Mouse (Mus musculus): Measurements from ENCODE around the gene Ffar1.

Ffar1 gene

GRCm38 (mm10) chr7:30861464-30861863 lies at the start of gene Ffar1:
Gene Ffar1, minus strand, starts transcription at chr7:30861564.
- DNase-seq (ENCODE audit: low spot score): no peak

GRCm38 (mm10) chr7:30909773-30910172 lies 48.4 kb upstream of the Ffar1 start:
- no peak for DNase-seq (ENCODE audit: low spot score)

GRCm38 (mm10) chr7:30908992-30909431 lies 47.6 kb upstream of the Ffar1 start:
- DNase-seq (ENCODE audit: low spot score): no peak

- no peak for DNase-seq (ENCODE audit: low spot score)
Observed at GRCm38 (mm10) chr7:30908277-30908991, 47.1 kb upstream of the Ffar1 start.

- DNase-seq (ENCODE audit: low spot score): no peak
Observed at GRCm38 (mm10) chr7:30904042-30904441, 42.7 kb upstream of the Ffar1 start.

- DNase-seq (ENCODE audit: low spot score): no peak
Observed at GRCm38 (mm10) chr7:30895217-30895616, 33.9 kb upstream of the Ffar1 start.

- DNase-seq (ENCODE audit: low spot score): no peak
Observed at GRCm38 (mm10) chr7:30892515-30892914, 31.2 kb upstream of the Ffar1 start.

- no peak for DNase-seq (ENCODE audit: low spot score)
Observed at GRCm38 (mm10) chr7:30891746-30892145, 30.4 kb upstream of the Ffar1 start.

GRCm38 (mm10) chr7:30890681-30891080 lies 29.3 kb upstream of the Ffar1 start:
- DNase-seq (ENCODE audit: low spot score): no peak

- DNase-seq (ENCODE audit: low spot score): no peak
Observed at GRCm38 (mm10) chr7:30888786-30889185, 27.4 kb upstream of the Ffar1 start.

- no peak for DNase-seq (ENCODE audit: low spot score)
Observed at GRCm38 (mm10) chr7:30887568-30888188, 26.3 kb upstream of the Ffar1 start.

- no peak for DNase-seq (ENCODE audit: low spot score)
Observed at GRCm38 (mm10) chr7:30886852-30887251, 25.5 kb upstream of the Ffar1 start.

- no peak for DNase-seq (ENCODE audit: low spot score)
Observed at GRCm38 (mm10) chr7:30884047-30884446, 22.7 kb upstream of the Ffar1 start.

- no peak for DNase-seq (ENCODE audit: low spot score)
Observed at GRCm38 (mm10) chr7:30881367-30881766, 20.0 kb upstream of the Ffar1 start.

- no peak for DNase-seq (ENCODE audit: low spot score)
Observed at GRCm38 (mm10) chr7:30880176-30880575, 18.8 kb upstream of the Ffar1 start, which contains the start of gene Cd22. Gene Cd22, minus strand, starts transcription at chr7:30880342.

- no peak for DNase-seq (ENCODE audit: low spot score)
Observed at GRCm38 (mm10) chr7:30878950-30879349, 17.6 kb upstream of the Ffar1 start.

GRCm38 (mm10) chr7:30873083-30873482 lies 11.7 kb upstream of the Ffar1 start:
- DNase-seq (ENCODE audit: low spot score): peak; percentile 45

- DNase-seq (ENCODE audit: low spot score): no peak
Observed at GRCm38 (mm10) chr7:30863386-30863785, 2.0 kb upstream of the Ffar1 start.

GRCm38 (mm10) chr7:30859635-30860402 lies 1.5 kb downstream of the Ffar1 start:
- no peak for DNase-seq (ENCODE audit: low spot score)

GRCm38 (mm10) chr7:30859290-30859634 lies 2.1 kb downstream of the Ffar1 start:
- peak; percentile 48 for DNase-seq (ENCODE audit: low spot score)

GRCm38 (mm10) chr7:30857746-30858145 lies 3.6 kb downstream of the Ffar1 start:
- no peak for DNase-seq (ENCODE audit: low spot score)

- DNase-seq (ENCODE audit: low spot score): no peak
Observed at GRCm38 (mm10) chr7:30856078-30856477, 5.3 kb downstream of the Ffar1 start, which contains the start of gene Ffar3. Gene Ffar3, minus strand, starts transcription at chr7:30856178.

GRCm38 (mm10) chr7:30851421-30851820 lies 9.9 kb downstream of the Ffar1 start:
- no peak for DNase-seq (ENCODE audit: low spot score)
